Mouse (Mus musculus): ENCODE data around the gene Cldn3. TPM values are rescaled to one million over a fixed set of nuclear protein-coding genes. Genes with fewer than 3 reads are reported as not detected.

Gene Cldn3
- polyA plus RNA-seq, 1 experiment from 2014 or later: 16.2 TPM

DNA sequence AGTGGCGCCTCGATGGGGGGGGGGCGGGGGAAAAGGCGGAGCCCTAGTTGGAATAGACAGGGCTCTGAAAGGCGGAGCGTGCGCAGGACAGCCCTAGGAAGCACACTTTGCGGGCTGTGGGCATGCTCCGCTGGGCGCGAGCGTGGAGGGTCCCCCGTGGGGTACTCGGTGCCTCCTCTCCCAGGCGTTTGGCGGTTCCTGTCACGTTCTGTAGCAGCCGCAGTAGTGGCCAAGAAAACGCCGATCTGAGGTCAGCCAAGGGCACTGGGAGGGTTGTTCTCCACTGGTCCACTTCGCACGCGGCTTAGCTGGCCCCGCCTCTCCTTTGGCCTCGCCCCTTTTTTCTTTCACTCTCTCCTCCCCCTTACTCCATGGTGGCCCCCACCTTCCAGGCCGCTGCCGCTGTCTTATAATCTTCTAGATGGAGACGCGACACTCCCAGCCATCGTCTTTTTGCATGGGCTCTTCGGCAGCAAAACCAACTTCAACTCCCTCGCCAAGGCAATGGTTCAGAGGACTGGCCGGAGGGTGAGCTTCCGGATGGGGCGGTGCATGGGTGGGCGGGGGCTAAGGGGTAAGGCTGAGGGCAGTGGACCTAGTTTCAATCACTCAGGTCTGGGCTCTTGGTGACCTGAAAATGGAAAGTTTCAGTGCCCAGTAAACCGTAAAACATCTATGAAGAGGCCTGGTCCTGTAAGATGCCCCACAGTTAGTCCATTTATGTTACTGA, 23.7 kb downstream of the Cldn3 start:
- H3K27me3 ChIP-seq (ENCODE audit: control insufficient read depth, insufficient read depth, low read length): no peaks in the 10 kb centered on the region
- H3K9ac ChIP-seq (ENCODE audit: low read length): peak overlapping the region; percentile 75
- peak; percentile 92 for DNase-seq (ENCODE audit: low spot score)
- H3K4me1 ChIP-seq (replicated peaks; ENCODE audit: control insufficient read depth, insufficient read depth): peaks cover 3% of the 10 kb centered on the region; the same call in 1 of the 2 replicates
- H3K9me3 ChIP-seq (ENCODE audit: control insufficient read depth, low read length): no peaks in the 10 kb centered on the region
- H3K36me3 ChIP-seq (ENCODE audit: control insufficient read depth, insufficient read depth, low read length): no peaks in the 10 kb centered on the region
- H3K4me3 ChIP-seq (ENCODE audit: low read depth, low read length): peak overlapping the region; percentile 62
- TF ChIP-seq EP300 (optimal IDR thresholded peaks at IDR 0.05): no peak
- no peak for TF ChIP-seq CTCF (IDR thresholded peaks at IDR 0.05; ENCODE audit: low read depth)
- peak overlapping the region; percentile 98 for H3K27ac ChIP-seq (replicated peaks)
- WGBS: under 1% methylated on average over 32 of the region's 37 CpGs
- peak overlapping the region; percentile 58 for H3K4me2 ChIP-seq (replicated peaks; ENCODE audit: low read depth)
- ATAC-seq (ENCODE audit: low FRiP score, low TSS enrichment): peak; percentile 65

DNA sequence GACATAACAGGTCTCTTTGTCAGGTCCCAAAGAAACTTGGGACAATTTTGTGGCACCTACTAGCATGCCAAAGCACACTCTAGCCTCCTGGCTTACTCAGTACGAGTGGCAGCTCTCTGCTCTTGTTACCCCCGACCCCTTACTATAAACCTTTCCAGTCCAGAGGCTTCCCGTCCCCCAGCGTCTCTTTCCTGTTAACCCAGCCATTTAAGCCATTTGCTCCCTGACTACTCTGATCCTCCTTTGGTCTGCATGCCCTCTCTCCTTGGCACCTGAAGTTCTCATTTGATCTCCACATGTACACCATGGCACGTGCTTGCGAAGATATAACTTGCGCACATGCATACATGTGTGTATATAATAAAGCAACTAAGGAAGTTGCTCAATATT, 24.3 kb downstream of the Cldn3 start:
- H3K4me3 ChIP-seq (ENCODE audit: low read depth, low read length): peak overlapping the region; percentile 62
- H3K9me3 ChIP-seq (ENCODE audit: control insufficient read depth, low read length): no peaks in the 10 kb centered on the region
- TF ChIP-seq CTCF (IDR thresholded peaks at IDR 0.05; ENCODE audit: low read depth): no peak
- TF ChIP-seq EP300 (optimal IDR thresholded peaks at IDR 0.05): no peak
- no peaks in the 10 kb centered on the region for H3K36me3 ChIP-seq (ENCODE audit: control insufficient read depth, insufficient read depth, low read length)
- H3K27me3 ChIP-seq (ENCODE audit: control insufficient read depth, insufficient read depth, low read length): no peaks in the 10 kb centered on the region
- peaks cover 3% of the 10 kb centered on the region; the same call in 1 of the 2 replicates for H3K4me1 ChIP-seq (replicated peaks; ENCODE audit: control insufficient read depth, insufficient read depth)
- H3K9ac ChIP-seq (ENCODE audit: low read length): peak overlapping the region; percentile 75
- 50% methylated on average over 7 of the region's 7 CpGs for WGBS
- DNase-seq (ENCODE audit: low spot score) (no peak), ATAC-seq (ENCODE audit: low FRiP score, low TSS enrichment) (no peak)
- H3K4me2 ChIP-seq (replicated peaks; ENCODE audit: low read depth): peak overlapping the region; percentile 58
- peak overlapping the region; percentile 98; the same call in 1 of the 2 replicates for H3K27ac ChIP-seq (replicated peaks)

DNA sequence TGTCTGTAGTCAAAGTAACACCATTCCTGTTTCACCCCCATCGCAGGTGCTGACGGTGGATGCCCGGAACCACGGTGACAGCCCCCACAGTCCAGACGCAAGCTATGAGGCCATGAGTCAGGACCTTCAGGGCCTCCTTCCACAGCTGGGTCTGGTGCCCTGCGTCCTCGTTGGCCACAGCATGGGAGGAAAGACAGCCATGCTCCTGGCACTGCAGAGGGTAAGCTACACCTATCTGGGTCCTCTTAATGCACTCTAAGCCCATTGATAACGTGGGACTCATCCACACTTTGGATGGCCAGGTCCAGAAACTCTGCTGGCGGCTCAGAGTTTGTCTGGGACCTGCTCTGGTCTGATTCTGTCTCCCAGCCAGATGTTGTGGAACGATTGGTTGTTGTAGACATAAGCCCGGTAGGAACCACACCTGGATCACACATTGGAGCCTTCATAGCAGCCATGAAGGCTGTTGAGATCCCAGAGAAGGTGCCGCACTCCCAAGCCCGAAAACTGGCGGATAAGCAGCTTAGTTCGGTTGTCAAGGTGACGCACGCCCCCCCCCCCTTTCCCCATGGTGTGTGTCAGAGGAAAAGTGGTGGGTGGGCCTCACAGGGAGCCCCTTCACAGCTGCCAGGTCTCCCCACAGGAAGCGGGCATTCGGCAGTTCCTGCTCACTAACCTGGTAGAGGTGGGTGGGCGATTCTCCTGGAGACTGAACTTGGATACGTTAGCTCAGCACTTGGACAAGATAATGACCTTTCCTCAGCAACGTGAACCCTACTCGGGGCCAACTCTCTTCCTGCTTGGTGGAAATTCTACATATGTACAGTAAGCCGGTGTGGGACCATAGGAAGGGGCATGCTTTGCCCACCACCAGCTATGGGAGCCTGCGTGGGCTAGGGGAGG, 25.1 kb downstream of the Cldn3 start:
- 86% methylated on average over 25 of the region's 25 CpGs for WGBS
- Histone ChIP-seq H3K27ac (replicated peaks) (no peak overlapping the region; the same call in 1 of the 2 replicates), H3K9me3 (ENCODE audit: control insufficient read depth, low read length) (no peaks in the 10 kb centered on the region), H3K4me2 (replicated peaks; ENCODE audit: low read depth) (no peak overlapping the region), H3K4me1 (replicated peaks; ENCODE audit: control insufficient read depth, insufficient read depth) (peaks cover 3% of the 10 kb centered on the region; the same call in 1 of the 2 replicates), H3K4me3 (ENCODE audit: low read depth, low read length) (no peak overlapping the region), H3K9ac (ENCODE audit: low read length) (no peak overlapping the region), H3K27me3 (ENCODE audit: control insufficient read depth, insufficient read depth, low read length) (no peaks in the 10 kb centered on the region), H3K36me3 (ENCODE audit: control insufficient read depth, insufficient read depth, low read length) (no peaks in the 10 kb centered on the region)
- ATAC-seq (ENCODE audit: low FRiP score, low TSS enrichment): no peak
- DNase-seq (ENCODE audit: low spot score): no peak
- no peak for TF ChIP-seq CTCF (IDR thresholded peaks at IDR 0.05; ENCODE audit: low read depth)

- Histone ChIP-seq H3K4me3 (ENCODE audit: low read depth, low read length) (peak overlapping the region; percentile 18; the same call in 1 of the 2 replicates), H3K36me3 (ENCODE audit: control insufficient read depth, insufficient read depth, low read length) (no peaks in the 10 kb centered on the region), H3K27ac (replicated peaks) (peak overlapping the region; percentile 6; the same call in 1 of the 2 replicates), H3K27me3 (ENCODE audit: control insufficient read depth, insufficient read depth, low read length) (no peaks in the 10 kb centered on the region), H3K9me3 (ENCODE audit: control insufficient read depth, low read length) (no peaks in the 10 kb centered on the region), H3K4me1 (replicated peaks; ENCODE audit: control insufficient read depth, insufficient read depth) (peaks cover 3% of the 10 kb centered on the region; the same call in 1 of the 2 replicates), H3K9ac (ENCODE audit: low read length) (peak overlapping the region; percentile 13; the same call in 1 of the 2 replicates), H3K4me2 (replicated peaks; ENCODE audit: low read depth) (peak overlapping the region; percentile 42)
- WGBS: 46% methylated on average over 26 of the region's 26 CpGs
- ATAC-seq (ENCODE audit: low FRiP score, low TSS enrichment) (no peak), DNase-seq (ENCODE audit: low spot score) (no peak)
- no peak for TF ChIP-seq EP300 (optimal IDR thresholded peaks at IDR 0.05)
- no peak for TF ChIP-seq CTCF (IDR thresholded peaks at IDR 0.05; ENCODE audit: low read depth)
Measured at GRCm38 (mm10) chr5:135011809-135012613, 26.0 kb downstream of the Cldn3 start.

- Histone ChIP-seq H3K36me3 (ENCODE audit: control insufficient read depth, insufficient read depth, low read length) (no peaks in the 10 kb centered on the region), H3K27me3 (ENCODE audit: control insufficient read depth, insufficient read depth, low read length) (no peaks in the 10 kb centered on the region), H3K9ac (ENCODE audit: low read length) (no peak overlapping the region), H3K4me2 (replicated peaks; ENCODE audit: low read depth) (peak overlapping the region; percentile 42), H3K4me3 (ENCODE audit: low read depth, low read length) (peak overlapping the region; percentile 18; the same call in 1 of the 2 replicates), H3K4me1 (replicated peaks; ENCODE audit: control insufficient read depth, insufficient read depth) (peaks cover 3% of the 10 kb centered on the region; the same call in 1 of the 2 replicates), H3K9me3 (ENCODE audit: control insufficient read depth, low read length) (no peaks in the 10 kb centered on the region), H3K27ac (replicated peaks) (peak overlapping the region; percentile 65; the same call in 1 of the 2 replicates)
- 14% methylated on average over 13 of the region's 16 CpGs for WGBS
- ATAC-seq (ENCODE audit: low FRiP score, low TSS enrichment) (no peak), DNase-seq (ENCODE audit: low spot score) (peak; percentile 85)
- TF ChIP-seq CTCF (IDR thresholded peaks at IDR 0.05; ENCODE audit: low read depth): peak; percentile 71
- TF ChIP-seq EP300 (optimal IDR thresholded peaks at IDR 0.05): no peak
Measured at GRCm38 (mm10) chr5:135012671-135013441, 26.8 kb downstream of the Cldn3 start.
